Mouse (Mus musculus) retina, postnatal 7 days (tissue): ENCODE data around the gene Sfpq.
"Not testable (repeated sequence)": the region's sequence is repeated elsewhere in the genome, so short reads cannot be mapped to it uniquely, and the experiment has no call there.

Source experiments
- DNase-seq: peaks from one replicate; pipeline ENCODE4 v3.0.0-alpha.2; 2012; ENCODE audit warnings: low read depth, low spot score

Gene Sfpq

DNA sequence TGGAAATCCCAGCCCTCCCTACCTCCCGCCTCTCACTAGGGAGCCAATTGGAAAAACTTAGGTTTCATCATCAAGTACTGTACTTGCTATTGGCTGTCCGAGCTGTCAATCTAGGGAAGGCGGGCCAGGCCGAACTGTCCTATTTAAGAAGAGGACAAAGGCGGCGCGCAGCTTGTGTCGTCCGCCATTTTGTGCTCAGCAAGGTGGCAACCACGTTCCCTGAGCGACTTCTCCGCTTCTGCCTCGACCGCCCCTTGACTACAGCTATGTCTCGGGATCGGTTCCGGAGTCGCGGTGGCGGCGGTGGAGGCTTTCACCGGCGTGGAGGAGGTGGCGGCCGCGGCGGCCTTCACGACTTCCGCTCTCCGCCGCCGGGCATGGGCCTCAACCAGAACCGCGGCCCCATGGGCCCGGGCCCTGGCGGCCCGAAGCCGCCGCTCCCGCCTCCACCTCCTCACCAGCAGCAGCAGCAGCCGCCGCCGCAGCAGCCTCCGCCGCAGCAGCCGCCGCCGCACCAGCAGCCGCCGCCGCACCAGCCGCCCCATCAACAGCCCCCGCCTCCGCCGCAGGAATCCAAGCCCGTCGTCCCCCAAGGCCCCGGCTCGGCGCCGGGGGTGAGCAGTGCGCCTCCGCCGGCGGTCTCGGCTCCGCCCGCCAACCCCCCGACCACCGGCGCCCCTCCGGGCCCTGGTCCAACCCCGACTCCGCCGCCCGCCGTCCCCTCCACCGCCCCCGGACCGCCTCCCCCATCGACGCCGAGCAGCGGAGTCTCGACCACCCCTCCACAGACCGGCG is at the start of gene Sfpq:
Gene Sfpq (plus strand): TSS at position 174 of the 795 bp plus-strand sequence.
- peak; percentile 100 for DNase-seq

DNA sequence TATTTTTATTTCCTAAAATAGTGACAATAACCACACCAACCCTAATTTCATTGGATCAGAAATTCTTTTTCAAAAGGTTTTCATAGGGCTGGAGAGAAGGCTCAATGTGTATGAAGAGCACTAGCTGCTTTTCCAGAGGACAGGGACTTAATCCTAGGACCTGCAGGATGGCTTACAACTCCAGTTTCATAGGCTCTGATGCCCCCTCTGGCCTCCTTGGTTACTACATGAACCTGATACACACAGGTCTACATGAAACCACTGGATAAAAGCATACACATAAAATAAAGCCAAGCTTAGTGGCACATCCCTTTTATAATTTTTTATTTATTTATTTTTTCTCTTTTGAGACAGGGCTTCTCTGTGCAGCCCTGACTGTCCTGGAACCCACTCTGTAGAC is 43.7 kb upstream of the Sfpq start:
- DNase-seq = peak; percentile 43

DNA sequence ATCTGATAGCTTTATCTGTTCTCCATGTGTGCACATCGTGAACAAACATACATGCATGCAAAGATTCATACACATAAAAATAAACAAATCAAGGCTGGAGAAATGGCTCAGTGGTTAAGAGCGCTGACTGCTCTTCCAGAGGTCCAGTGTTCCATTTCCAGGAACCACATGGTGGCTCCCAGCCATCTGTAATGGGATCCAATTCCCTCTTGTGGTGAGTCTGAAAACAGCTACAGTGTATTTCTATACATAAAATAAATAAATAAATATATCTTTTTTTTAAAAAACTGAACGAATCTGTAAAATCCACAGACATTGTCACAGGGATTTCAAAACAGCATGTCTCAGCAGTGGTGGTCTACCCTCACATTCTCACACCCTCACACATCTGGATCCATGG is 42.4 kb upstream of the Sfpq start:
- no peak for DNase-seq

DNA sequence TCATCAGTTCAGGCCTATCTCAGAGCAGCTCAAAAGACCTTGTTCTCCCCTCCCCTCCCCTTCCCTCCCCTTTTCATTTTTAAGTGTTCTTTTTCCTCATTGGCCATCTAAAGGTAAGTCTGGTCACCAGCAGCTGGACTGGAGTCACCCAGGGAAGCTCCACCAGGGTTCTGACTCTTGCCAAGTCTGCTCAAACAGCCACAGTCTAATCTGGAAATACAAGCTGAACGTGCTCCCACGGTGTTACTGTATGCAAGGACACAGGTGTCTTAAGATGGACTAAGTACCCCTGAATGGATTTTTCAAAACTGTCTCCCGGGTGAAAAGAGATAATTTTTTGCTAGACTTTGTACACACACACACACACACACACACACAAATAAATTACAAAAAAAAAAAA is 37.8 kb upstream of the Sfpq start:
- DNase-seq = no peak

DNA sequence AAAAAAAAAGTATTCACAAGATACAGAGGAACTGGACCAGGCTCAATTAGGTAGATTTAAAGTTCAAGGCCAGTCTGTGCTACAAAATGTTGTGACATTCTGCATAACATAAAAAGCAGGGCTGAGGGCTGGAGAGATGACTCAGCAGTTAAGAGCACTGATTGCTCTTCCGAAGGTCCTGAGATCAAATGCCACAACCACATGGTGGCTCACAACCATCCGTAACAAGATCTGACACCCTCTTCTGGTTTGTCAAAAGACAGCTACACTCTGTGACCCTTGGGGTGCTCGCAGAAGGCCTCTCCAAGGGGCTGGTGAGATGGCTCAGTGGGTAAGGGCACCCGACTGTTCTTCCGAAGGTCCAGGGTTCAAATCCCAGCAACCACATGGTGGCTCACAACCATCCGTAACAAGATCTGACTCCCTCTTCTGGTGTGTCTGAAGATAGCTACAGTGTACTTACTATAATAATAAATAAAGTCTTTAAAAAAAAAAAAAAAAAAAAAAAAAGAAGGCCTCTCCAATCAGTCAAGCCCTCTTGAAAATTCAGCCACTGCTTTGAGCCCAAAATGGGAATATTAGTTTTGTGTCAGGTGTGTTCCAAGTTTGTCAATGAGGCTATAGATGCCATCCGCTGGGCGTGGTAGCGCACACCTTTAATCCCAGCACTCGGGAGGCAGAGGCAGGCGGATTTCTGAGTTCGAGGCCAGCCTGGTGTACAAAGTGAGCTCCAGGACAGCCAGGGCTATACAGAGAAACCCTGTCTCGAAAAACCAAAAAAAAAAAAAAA is 37.2 kb upstream of the Sfpq start:
- DNase-seq = not testable (repeated sequence)

DNA sequence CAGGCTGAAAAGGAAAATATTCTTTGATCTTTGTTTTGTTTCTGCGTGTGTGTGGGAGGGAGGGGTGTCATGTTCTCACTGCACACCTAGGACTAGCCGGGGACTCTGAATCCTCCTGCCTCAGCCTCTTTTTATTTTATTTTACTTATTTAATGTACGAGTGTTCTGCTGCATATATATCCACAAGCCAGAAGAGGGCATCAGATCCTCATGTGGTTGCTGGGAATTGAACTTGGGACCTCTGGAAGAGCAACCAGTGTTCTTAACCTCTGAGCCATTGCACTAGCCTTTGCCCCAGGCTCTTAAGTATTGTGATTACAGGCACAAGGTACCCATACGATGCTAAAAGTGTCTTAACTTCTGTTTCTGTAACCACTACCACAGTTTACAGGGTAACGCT is 34.4 kb upstream of the Sfpq start:
- no peak for DNase-seq

DNA sequence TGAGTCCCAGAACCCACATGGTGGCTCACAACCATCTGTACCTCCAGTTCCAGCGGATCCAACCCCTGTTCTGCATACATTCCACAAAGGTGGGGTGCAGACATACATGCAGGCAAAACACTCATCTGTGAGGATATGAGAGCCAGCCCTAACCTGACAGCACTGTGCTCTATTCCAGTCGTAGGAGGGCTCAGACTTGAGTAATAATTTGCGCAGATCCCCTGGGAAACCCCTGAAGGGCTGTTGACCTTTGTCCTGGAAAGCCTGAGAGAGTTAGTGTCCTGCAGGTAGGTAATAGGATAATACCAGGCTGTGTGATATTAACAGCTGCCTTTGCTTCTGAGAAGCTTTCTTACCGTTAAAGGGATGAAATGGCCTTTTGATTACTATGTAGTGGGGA is 32.6 kb upstream of the Sfpq start:
- no peak for DNase-seq

DNA sequence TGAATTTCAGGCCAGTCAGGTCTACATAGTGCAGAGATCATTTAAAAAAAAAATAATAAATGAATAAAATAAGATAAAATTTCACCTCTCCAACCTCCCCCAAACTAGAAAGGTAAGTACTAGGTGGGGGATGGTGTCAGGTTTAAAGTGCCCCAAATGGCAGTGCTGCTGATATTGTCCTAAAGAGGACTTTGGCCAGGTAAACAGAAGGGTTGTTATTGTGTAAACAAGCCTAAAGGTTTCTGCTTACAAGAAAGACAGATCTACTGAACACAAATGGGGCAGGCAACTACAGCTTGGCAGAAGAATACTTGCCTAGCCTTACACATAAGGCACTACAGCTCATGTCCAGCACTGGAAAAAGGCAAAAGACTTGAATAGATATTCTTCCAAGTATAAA is 30.6 kb upstream of the Sfpq start:
- no peak for DNase-seq

DNA sequence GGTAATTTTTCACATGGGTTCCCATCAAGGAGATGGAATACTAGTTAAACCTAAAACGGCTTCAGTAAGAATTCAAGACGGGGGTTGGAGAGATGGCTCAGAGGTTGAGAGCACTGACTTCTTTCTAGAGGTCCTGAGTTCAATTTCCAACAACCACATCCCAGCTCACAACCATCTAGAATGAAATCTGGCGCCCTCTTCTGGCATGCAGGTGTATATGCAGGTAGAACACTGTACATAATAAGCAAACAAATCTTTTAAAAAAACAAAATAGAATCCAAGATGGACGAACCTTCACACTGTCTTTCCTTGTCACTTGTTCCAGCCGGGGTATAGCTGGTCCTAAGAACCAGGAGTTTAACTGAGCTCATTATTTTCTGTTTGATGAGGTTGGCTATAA is 28.8 kb upstream of the Sfpq start:
- no peak for DNase-seq

DNA sequence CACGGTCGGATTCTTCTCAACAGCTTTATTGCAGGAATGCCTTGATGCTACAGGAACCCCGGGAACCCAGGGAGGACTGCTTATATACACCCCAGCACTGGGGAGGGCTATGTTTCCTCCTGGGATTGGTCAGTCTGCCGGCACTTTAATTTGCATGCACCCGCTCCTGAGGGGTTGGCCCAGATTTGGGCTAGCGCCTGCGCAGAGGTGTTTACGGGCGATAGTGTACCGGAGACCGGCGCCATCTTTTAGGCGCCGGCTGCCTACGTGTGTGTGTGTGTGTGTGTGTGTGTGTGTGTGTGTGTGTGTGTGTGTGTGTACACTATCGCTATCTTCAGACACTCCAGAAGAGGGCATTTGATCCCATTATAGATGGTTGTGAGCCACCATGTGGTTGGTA is 21.8 kb upstream of the Sfpq start:
- DNase-seq = not testable (repeated sequence)

DNA sequence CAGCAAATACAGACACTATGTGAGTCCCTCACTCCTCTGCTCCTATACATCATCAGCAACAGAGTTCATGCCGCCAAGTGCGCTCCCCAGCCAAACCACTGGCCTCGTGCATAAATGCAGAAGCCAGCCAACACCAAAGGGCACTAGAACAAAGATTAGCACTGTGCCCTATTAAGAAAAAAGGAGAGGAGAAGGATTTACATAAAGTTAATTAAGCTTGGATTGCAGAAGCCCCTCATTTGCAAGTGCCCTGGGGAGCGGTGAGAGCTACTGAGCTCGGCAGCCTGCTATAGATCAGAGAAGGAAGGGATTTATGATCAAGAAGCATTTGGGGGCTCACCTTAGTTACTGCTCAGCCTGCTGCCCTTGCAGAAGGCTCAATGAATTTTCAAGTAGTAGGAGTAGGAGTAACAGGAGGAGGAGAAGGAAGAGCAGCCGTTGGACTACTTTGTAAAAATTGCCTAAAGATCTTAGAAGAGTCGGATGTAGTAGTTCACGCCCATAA is 20.5 kb upstream of the Sfpq start:
- DNase-seq = no peak

DNA sequence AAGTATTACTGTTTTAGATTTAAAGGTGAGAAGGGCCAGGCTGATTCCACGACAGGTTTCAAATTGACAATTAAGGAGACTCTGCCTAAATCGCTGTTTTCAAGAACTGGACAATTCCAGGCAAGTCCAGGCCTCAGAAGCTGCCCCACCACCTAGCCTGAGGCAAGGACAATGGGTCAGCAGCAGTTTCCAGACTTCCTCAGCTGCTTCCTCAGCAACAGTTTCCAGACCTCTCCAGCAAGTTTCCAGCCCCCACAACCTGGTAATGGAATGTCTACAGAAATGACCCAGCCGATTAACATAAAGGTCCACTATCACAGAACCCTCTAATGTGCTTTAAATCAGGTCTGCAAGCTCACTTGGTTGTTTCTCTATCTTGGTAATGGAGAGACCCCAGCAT is 16.7 kb upstream of the Sfpq start:
- DNase-seq = no peak

DNA sequence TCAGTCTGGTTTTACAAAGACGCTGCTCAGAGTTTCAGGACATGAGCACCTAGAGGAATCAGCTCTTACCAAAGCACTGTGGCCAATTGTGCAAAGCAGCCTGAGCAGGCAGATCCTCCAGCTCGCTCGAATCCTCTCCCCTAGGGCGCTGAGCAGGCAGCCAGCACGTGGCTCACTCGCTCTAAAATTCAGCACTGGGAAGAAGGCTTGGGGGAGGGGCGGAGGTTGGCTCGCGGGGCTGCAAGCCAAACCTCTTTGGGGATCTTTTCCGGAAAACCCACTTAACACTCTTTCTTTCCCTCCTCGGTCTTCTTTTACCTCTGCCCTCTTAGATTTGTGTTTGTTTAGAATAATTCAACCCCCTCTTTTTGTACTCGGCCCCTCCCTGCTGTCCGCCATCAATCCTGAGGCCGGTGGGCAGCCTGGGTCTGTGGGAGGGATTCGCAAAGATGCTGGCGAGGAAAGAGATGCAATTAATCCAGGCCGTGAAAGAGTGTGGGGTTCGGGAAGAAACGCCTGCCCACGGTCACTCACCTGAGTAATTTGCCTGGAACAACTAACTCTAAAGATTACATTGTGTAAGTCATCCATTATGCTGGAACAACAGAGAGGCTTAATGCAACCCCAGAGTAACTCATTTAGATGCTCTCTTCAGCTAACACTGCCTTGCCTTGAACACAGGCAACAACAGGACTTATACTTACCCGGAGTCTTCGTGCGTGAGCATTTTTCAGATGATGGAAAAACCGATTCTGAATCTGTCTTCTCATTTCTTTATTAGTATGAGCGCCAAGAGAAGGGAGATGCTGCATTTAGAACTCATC is 15.8 kb upstream of the Sfpq start:
- no peak for DNase-seq

DNA sequence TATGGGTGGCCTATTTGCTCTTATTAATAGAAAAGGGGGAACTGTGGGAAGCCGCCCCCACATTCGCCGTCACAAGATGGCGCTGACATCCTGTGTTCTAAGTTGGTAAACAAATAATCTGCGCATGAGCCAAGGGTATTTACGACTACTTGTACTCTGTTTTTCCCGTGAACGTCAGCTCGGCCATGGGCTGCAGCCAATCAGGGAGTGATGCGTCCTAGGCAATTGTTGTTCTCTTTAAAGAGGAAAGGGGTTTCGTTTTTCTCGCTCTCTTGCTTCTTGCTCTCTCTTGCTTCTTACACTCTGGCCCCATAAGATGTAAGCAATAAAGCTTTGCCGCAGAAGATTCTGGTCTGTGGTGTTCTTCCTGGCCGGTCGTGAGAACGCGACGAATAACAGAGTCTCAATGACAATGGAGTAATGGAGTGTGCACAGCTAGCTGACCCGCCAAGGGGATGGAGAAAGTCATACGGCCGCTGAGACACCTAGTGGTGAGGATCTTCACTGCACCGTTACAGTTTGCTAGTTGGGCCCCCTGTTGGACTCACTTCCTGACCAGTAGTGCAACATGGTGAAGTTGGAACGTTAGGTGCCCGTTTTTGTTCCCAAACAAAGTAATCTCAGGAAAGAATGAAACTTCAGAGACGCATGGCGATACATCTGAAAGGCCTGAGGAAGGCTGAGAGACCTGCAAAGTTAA is 5.7 kb upstream of the Sfpq start:
- peak; percentile 82 for DNase-seq

DNA sequence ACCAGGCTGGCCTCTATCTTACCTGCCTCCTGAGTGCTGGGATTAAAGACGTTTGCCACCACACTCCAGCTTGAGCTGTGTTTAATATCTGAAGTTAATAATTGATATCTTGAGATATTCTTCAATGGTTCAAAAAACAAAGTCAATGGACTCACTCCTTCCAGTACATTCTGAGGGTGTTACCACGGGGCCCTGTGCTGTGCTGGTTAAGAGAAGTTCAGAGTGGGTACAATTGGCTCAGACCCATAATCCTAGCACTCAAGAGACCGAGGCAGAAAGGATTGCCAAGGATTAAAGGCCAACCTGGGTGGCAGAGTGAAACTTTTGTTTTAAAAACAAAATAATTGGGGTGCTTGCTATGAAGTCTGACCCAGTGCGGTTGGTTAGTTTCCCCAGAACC is 4.8 kb upstream of the Sfpq start:
- DNase-seq = no peak

DNA sequence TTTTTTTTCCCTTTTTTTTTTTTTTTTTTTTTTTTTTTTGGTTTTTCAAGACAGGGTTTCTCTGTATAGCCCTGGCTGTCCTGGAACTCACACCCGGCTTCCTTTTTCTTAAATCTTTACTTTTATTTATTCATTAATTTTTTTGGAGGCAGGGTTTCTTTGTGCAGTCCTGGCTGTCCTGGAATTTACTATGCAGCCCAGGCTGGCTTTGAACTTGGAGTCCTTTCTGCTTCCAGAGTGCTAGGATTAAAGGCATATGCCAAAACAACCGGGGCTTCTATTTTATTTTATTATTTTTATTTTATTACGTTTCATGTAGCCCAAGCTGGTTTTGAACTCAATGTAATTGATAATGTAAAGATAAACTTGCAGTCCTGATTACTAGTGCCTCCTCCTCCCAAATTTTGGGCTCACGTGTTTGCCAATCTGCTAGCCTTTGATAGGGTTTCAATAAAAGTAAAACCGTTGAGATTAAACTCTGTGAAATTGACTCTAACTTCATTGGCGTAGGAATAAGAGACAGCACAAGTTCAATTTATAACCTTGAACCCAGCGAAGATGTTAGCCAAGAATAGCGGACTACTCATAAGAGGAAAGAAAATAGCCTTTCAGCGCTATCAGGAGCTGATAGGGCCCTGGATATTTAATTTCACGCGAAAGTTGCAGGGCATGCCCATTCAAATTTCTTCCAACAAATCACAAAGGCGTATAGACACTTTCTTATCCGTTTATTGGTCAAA is 543 bp upstream of the Sfpq start:
- DNase-seq = no peak

DNA sequence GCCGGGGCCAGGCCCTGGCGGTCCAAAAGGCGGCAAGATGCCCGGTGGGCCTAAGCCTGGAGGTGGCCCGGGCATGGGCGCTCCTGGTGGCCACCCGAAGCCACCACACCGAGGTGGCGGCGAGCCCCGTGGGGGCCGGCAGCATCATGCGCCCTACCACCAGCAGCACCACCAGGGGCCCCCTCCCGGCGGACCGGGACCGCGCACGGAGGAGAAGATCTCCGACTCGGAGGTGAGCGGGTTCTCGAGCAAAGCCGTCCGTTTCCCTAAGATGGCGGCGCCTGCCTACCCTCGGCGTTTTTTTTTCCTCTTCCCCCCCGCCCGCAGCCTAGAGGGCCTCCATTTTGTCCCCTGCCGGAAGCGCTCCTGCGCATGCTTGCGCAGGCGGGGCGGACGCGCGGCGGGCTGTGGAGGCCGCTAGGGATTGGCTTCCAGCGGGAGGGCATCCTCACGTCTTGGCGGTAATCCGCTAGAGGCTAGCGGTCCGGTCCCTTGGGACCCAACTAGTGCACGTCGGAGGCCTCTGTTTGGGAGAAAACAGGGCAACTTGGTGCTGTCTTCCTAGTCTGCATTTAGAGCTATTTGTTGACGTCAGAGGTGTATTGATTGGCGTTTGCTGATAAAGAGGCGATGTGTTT is 984 bp downstream of the Sfpq start:
- peak; percentile 93 for DNase-seq

DNA sequence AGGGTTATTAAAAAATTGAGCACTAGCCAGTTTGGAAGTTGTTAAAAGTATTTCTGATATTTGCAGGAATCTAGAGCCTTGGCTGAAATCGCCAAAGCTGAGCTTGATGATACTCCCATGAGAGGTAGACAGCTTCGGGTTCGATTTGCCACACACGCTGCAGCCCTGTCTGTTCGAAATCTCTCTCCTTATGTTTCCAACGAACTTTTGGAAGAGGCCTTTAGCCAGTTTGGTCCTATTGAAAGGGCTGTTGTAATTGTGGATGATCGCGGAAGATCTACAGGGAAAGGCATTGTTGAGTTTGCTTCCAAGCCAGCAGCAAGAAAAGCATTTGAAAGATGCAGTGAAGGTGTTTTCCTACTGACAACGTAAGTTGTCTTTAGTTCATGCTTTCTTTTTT is 2.1 kb downstream of the Sfpq start:
- DNase-seq = no peak

DNA sequence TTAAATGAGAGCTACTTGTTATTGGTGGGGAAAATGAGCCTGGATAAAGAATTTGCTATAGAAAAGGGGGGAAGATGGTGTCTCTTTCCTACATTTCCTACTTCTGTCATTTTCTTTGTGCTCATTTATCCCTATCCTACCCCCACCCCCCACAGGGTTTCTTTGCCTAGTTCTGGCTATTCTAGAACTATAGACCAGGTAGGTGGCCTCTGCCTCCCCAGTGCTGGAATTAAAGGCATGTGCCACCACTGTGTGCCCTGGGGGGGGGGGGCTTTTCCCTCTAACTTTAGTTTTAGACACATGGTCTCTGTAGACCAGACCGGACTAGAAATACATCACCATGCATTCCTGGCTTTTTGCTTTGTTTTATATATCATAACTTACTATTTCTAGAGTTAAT is 3.1 kb downstream of the Sfpq start:
- no peak for DNase-seq

DNA sequence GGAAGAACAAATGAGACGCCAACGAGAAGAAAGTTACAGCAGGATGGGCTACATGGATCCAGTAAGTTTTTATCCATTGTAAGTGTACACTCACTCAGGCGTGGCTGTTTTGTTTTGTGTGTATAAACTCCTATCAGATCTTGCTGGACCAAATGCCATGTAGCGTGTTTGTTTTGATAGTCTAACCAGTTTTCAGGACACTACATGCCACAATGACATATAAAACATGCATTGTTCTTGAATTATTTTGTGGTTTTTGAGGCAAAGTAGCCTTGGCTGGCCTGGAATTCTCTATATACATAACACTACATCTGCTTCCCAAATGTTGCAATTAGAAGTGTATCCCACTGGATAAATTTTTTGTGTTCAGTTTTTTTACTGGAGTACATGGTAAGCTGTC is 5.7 kb downstream of the Sfpq start:
- DNase-seq = no peak
